ENCODE assay signal across 11 mouse cellular contexts in genomic region chr4:101404863-101405262, GRCm38 (mm10). TPM values are rescaled to one million over a fixed set of nuclear protein-coding genes. Genes with fewer than 3 reads are reported as not detected.
A peak's percentile ranks its signal among the peaks of the same experiment; 100 is the strongest.
DNase-seq lines count a peak whose midpoint lies in the region; ATAC-seq and TF ChIP-seq lines count a peak whose summit lies in the region.
"Had no signal": no experiment of that assay in that cellular context is flagged by ENCODE, and none has a peak within 500 bp of the region (broad histone marks: within the 10 kb centered on the region; RNA-seq: fewer than 3 reads in every experiment).

No protein-coding gene starts in this region.

- no peak for TF ChIP-seq POLR2A in brain, embryonic 14.5 days (IDR thresholded peaks at IDR 0.05; ENCODE audit: borderline replicate concordance, extremely low read depth, insufficient read depth, insufficient read length, poor library complexity, severe bottlenecking)
- no peak for TF ChIP-seq POLR2A in limb, embryonic 14.5 days (IDR thresholded peaks at IDR 0.05; ENCODE audit: borderline replicate concordance, extremely low read depth, insufficient read depth, insufficient read length)

- intact Hi-C loops in gastrocnemius, adult 2 months (cut with DNase I): no loop called here

- 41% methylated on average over 3 of the region's 3 CpGs for WGBS in lung, embryonic 15.5 days
- 30% methylated on average over 3 of the region's 3 CpGs for WGBS in limb, embryonic 14.5 days

- no peaks in the 10 kb centered on the region for H3K36me3 ChIP-seq in lung, embryonic 15.5 days
- no peaks in the 10 kb centered on the region for H3K36me3 ChIP-seq in limb, embryonic 14.5 days (ENCODE audit: control insufficient read depth, insufficient read depth, low read length)

- ATAC-seq in frontal cortex, adult (ENCODE audit: low TSS enrichment): peak; percentile 89
- peak; percentile 19; the same call in 1 of the 2 replicates for ATAC-seq in lung, embryonic 15.5 days (ENCODE audit: borderline replicate concordance, extremely low read depth, low FRiP score, low TSS enrichment)
- peak; percentile 96 for ATAC-seq in limb, embryonic 14.5 days (ENCODE audit: low FRiP score, low read depth)
- ATAC-seq: hindbrain, postnatal 0 days had no signal

- no peaks in the 10 kb centered on the region for H3K9me3 ChIP-seq in lung, embryonic 15.5 days
- H3K9me3 ChIP-seq in limb, embryonic 14.5 days (ENCODE audit: control insufficient read depth, low read length): no peaks in the 10 kb centered on the region

- H3K27me3 ChIP-seq in lung, embryonic 15.5 days: no peaks in the 10 kb centered on the region
- no peaks in the 10 kb centered on the region for H3K27me3 ChIP-seq in limb, embryonic 14.5 days (ENCODE audit: control insufficient read depth, insufficient read depth, low read length)

- no peak overlapping the region for H3K4me3 ChIP-seq in lung, embryonic 15.5 days
- no peak overlapping the region for H3K4me3 ChIP-seq in limb, embryonic 14.5 days (replicated peaks; ENCODE audit: low read length)
- H3K4me3 ChIP-seq in gastrocnemius, adult 2 months: no peak overlapping the region

- no peak for TF ChIP-seq CTCF in brain, embryonic 14.5 days (IDR thresholded peaks at IDR 0.05; ENCODE audit: borderline replicate concordance, extremely low read depth, insufficient read depth, insufficient read length)
- no peak for TF ChIP-seq CTCF in gastrocnemius, adult 2 months (IDR thresholded peaks at IDR 0.05)

- H3K4me2 ChIP-seq in lung, embryonic 15.5 days: no peak overlapping the region
- no peak overlapping the region for H3K4me2 ChIP-seq in limb, embryonic 14.5 days (replicated peaks; ENCODE audit: low read depth, low read length, severe bottlenecking)

- no peak for DNase-seq in frontal cortex, postnatal 10 days (ENCODE audit: low spot score in 2 of 2)
- no peak for DNase-seq in lung, postnatal 4 days
- peak; percentile 72 for DNase-seq in brain, embryonic 14.5 days (ENCODE audit: low read depth)
- peak; percentile 91 for DNase-seq in limb, embryonic 14.5 days (ENCODE audit: low spot score)
- no peak for DNase-seq in T-cell, adult 2 months (ENCODE audit: low spot score)
- no peak for DNase-seq in gastrocnemius, adult 2 months
- DNase-seq: cerebellum, postnatal 25 days; kidney, postnatal 36 days had no signal

- H3K4me1 ChIP-seq in lung, embryonic 15.5 days: no peaks in the 10 kb centered on the region
- peaks cover 11% of the 10 kb centered on the region for H3K4me1 ChIP-seq in limb, embryonic 14.5 days (ENCODE audit: control insufficient read depth, insufficient read depth, low read length)

- no peak overlapping the region for H3K27ac ChIP-seq in lung, embryonic 15.5 days
- 0 out of 2 replicates have a peak overlapping the region, but pooled peaks have one; percentile 6 for H3K27ac ChIP-seq in limb, embryonic 14.5 days (replicated peaks; ENCODE audit: low read depth, low read length)
- no peak overlapping the region for H3K27ac ChIP-seq in gastrocnemius, adult 2 months
- H3K27ac ChIP-seq: hindbrain, postnatal 0 days had no signal

- H3K9ac ChIP-seq in lung, embryonic 15.5 days: no peak overlapping the region
- H3K9ac ChIP-seq in limb, embryonic 14.5 days (ENCODE audit: low read depth, low read length, severe bottlenecking): no peak overlapping the region

RNA-seq across cellular contexts. Expression of gene Ak4, which starts 14.2 kb away (rescaled TPM):
- polyA plus RNA-seq in lung, embryonic 15.5 days (2015; fragmentation: Nextera tagmentation; extraction: Ambion mirVana): 20.6 and 21.5 TPM in 2 replicates
- 7.5 and 9.1 TPM in 2 replicates for polyA plus RNA-seq in brain, embryonic 14.5 days (2012; rRNA removed)
- polyA plus RNA-seq in limb, embryonic 14.5 days (2012; rRNA removed): 17.9 and 18.4 TPM in 2 replicates
- 5.8 TPM in 2 replicates for polyA plus RNA-seq in limb, embryonic 14.5 days (2014; fragmentation: Nextera tagmentation; extraction: Ambion mirVana)
- total RNA-seq in gastrocnemius, adult 2 months (2021): 1 to 10 TPM in 1 of 2 experiments, under 1 TPM in 1; 0.61 to 7.8 TPM

Comparison
In these comparisons a context has a peak if more than half of its experiments do, and no peak if none do; other contexts are left out.
1. ATAC-seq: peak in every context shown above with its lines; median percentile 96 in limb, embryonic 14.5 days; 89 in frontal cortex, adult; 19 in lung, embryonic 15.5 days.
2. DNase-seq: peak in brain, embryonic 14.5 days (single experiment) and limb, embryonic 14.5 days (single experiment); none in frontal cortex, postnatal 10 days (0 of 2), lung, postnatal 4 days (0 of 2), T-cell, adult 2 months (single experiment) and gastrocnemius, adult 2 months (single experiment).